Mouse (Mus musculus): ENCODE results near the gene Tk1. TPM values are rescaled to one million over a fixed set of nuclear protein-coding genes. Genes with fewer than 3 reads are reported as not detected.
"Not testable (repeated sequence)": the region's sequence is repeated elsewhere in the genome, so short reads cannot be mapped to it uniquely, and the experiment has no call there.

Tk1 gene
- total RNA-seq, 2 experiments from 2014 or later = 2.0 to 3.0 TPM

DNA sequence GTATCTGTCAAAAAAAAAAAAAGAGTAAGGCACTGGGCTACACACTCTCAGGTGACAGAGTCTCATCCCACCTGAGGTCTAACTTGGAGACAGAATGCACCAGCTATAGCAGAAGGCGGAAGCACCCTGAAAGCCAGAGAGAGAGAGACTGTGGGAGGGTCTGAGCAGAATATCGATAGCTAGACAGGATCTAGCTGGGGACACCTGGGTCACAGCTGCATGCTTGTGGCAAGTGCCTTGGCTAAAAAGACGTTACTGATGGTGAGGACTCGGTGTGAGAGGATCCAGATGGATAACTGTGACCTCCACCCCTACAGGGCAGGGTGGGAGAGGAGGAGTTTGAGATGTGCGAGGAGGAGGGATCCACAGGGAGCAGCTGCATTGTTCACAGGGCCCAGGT is 28.9 kb downstream of the Tk1 start:
- intact Hi-C loops (cut with DNase I) = no loop called here

DNA sequence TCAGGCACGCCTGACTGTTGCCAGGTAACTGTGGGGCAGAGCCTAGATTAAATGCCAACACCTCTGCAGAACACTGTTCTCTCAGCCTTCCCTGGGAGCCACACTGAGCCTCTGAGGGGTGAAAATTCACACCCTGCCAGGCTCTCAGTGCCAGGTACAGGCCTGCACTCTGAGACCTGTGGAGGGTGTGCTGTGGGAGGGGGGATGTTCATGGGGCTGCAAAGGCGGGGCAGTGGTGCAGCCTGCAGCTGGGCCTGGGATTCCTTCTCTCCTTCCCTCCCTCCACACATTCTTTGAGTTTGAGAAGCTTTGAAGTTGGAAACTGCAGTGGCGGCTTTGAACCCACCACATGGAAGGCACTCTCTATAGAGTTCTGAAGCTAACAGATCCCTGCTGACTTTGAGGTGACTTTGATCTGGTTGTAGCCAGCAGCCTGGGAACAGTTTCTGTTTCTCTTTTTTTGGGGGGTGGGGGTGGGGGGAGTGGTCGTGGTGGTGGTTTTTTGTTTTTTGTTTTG is 31.8 kb downstream of the Tk1 start:
- intact Hi-C loops (cut with DNase I) = no loop called here

More for the DNA sequence above, 28.9 kb downstream of the Tk1 start:
- DNase-seq = no peak

DNA sequence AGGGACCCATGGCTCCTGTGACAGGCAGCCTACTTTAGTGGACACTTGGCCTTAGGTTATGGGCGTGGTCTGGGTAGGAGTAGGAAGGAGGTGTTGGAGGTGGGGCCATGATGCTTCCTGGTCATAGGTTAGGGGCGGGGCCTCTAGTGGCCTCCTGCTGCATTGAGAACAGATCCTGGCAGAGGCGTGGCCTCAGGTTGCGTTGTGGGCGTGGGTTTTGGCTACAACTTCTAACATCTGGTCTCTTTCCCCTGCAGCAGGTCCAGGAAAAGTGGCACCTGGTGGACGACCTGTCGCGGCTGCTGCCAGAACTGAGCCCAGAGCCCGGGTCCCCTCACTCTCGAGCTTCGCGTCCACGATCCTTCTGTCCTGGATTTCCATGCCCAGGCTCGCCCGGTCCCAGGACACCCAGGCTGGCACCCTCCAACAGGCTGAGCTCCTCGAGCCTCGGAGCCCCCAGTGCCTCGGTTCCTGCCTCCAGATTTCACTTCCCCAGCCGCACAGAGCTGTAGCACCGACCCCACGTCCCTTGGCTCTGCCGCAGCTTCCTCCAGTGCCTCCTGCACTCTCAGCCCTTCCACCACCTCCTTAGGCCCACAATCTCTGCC is 33.5 kb downstream of the Tk1 start:
- DNase-seq = no peak
- intact Hi-C loops (cut with DNase I) = no loop called here

More for the DNA sequence above, 31.8 kb downstream of the Tk1 start:
- DNase-seq = no peak

DNA sequence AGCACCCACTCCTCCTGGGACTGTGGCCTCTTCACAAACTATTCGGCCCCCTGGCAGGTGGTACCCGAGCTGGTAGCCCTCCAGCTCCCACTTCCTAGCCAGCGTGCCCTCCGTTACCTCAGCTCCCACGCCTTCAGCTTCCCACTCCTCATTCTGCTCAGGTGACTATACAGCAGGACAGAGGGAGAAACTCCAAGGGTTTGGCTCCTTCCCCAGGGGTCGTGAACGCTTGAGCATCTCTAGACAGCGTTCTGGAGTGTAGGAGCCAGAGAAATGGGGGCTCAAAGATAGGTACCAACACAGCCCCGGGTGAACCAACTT is 34.5 kb downstream of the Tk1 start:
- no peak for DNase-seq
- intact Hi-C loops (cut with DNase I) = no loop called here

DNA sequence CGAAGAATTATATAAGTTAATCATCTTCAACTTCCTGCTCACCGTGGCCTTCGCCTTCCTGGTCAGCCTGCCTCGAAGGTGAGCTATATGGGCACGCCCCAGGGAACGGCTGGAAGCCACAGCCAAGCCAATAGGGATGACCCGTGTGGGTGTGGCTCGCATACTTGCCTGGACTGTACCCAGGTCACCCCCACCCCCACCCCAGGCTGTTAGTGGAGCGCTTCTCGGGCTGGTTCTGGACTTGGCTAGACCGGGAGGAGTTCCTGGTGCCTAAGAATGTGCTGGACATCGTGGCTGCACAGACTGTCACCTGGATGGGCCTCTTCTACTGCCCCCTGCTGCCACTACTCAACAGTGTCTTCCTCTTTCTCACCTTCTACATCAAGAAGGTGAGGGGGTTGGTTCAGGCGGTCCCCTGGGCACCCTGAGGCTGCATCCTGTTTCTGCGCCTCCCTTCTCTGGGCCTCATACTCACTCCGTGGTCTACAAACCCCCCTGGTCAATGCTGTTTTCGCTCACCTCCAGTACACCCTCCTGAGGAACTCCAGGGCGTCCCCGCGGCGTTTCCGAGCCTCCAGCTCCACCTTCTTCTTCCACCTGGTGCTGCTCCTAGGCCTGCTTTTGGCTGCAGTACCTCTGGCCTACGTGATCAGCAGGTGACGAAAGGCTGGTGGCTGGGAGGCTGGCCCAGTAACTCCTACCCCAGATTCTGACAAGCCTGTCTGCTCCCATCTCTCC is 35.0 kb downstream of the Tk1 start:
- intact Hi-C loops (cut with DNase I) = loop anchor here (1.0 kb wide), 1 partner anchor 33 kb away; no protein-coding TSS in a partner anchor
- DNase-seq = no peak

DNA sequence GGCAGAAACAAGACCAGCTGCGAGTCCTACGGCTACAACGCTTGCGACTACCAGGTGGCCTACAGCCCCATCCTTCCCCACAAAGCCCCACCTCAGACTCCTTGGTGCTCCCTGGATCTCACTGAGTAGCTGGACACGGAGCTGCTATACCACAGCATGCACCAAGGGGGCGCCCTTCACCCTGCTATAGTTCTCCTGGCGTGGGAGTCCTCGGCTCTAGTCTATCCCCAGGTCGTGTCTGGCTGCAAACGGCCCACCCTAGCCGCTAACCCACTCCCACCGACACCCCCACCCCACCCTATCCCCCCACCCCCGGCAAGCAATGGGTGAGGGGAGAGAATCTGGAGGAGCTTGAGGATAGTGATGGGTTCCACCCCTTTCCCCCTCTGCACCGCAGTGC is 35.6 kb downstream of the Tk1 start:
- peak; percentile 78 to 81 for DNase-seq
- intact Hi-C loops (cut with DNase I) = loop anchor here (1.0 kb wide), 1 partner anchor 34 kb away; no protein-coding TSS in a partner anchor

DNA sequence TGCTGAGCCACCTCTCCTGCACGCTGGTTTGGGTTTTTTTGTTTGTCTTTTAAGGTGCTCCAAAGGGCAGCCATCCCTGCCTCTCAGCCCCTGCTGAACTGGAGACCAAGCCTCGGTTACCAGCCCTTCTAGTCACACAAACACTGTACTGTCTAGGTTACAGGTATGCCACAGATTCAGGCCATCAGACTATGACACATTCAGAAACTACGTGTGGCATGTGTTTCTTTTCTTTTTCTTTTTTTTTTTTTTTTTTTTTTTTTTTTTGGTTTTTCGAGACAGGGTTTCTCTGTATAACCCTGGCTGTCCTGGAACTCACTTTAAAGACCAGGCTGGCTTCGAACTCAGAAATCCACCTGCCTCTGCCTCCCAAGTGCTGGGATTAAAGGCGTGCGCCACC is 37.4 kb downstream of the Tk1 start:
- intact Hi-C loops (cut with DNase I); DNase-seq: not testable (repeated sequence)

DNA sequence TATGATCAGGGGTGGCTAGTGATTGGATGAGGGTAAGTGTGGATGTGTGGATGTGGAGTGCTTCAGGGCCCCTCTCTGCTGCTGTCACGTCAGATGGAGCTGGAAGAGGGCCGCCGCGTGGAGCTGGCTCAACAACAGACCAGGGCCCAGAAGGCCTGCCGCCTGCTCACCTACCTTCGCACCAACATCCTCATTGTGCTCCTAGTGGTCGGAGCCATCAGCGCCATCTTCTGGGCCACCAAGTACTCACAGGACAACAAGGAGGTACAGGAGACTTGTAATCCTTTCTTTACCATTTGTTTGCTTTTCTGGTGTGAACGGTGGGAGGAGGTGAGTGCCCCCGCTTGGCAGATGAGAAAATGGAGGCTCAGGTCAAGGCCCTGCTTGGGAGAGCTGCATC is 39.6 kb downstream of the Tk1 start:
- intact Hi-C loops (cut with DNase I) = loop anchor here (2.0 kb wide), 1 partner anchor 75 kb away; no protein-coding TSS in a partner anchor
- DNase-seq = peak; percentile 54 to 65

DNA sequence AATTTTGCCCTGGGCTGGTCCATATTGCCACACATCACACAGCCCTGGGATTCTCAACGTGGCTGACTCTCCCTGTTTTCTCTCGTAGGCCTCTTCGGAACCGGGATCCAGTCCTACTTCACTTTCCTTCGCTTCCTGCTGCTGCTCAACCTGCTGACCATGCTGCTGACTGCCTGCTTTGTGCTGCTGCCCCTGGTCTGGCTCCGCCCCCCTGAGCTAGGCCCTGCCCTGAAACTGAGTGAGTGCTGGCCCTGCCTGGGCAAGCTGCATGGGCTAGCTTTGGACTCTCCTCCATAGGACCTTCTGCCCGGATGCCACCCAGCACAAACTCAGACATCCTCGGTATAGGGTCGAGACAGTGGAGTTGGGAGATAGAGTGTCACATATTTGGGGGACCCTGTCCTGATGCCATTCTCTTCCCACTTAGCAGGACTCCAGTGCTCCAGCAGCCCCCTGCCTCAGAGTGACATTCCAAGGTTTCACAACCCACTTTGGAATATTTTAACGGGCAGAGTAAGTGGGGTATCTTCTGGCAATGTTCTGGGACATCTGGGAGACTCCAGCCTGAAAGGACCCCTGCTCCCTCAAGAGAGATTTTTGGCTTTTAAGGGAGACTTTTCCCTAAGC is 42.1 kb downstream of the Tk1 start:
- DNase-seq = peak in 1 of 2 experiments; percentile 40
- intact Hi-C loops (cut with DNase I) = loop anchor here (2.0 kb wide), 1 partner anchor 41 kb away; the partner anchor contains the start of gene Afmid

DNA sequence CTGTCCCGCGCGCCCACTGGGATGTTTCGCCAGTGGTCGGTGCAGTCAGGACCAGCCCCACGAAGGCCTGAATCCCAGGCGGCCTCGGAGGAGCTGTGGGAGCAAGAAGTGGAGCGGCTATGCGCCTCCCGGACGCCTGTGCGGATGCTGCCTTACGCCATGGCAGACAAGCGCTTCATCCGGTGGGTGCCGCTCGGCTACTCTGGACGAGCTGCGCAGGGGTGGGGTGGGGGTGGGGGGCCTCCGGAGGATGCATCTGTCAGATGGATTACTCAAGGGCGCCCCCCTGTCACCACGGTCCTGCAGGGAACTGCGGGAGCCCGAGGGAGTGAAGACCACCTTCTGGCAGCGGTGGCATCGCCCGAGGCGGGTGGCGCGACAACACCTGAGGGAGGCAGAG is 42.8 kb downstream of the Tk1 start:
- peak; percentile 64 to 73 for DNase-seq
- intact Hi-C loops (cut with DNase I) = loop anchor here (2.0 kb wide), 1 partner anchor 42 kb away; the partner anchor contains the start of gene Afmid

DNA sequence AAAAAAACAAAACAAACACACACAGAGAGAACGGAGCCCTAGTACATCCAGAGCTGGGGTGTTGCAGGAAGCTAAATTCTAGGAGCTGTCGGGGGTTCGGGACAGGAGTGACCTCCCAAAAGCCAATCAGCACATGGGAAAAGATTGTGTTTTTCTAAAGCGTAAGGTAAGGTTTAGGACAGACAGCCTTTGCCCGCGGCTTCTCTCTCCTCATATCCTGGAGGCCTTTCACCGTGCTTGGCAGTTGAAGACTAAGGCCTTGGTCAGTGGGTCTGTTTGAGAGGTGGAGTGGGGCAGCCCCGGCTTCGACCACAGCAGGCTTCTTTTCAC is 43.2 kb downstream of the Tk1 start:
- intact Hi-C loops (cut with DNase I) = loop anchor here (2.0 kb wide), 1 partner anchor 42 kb away; the partner anchor contains the start of gene Afmid
- no peak for DNase-seq

DNA sequence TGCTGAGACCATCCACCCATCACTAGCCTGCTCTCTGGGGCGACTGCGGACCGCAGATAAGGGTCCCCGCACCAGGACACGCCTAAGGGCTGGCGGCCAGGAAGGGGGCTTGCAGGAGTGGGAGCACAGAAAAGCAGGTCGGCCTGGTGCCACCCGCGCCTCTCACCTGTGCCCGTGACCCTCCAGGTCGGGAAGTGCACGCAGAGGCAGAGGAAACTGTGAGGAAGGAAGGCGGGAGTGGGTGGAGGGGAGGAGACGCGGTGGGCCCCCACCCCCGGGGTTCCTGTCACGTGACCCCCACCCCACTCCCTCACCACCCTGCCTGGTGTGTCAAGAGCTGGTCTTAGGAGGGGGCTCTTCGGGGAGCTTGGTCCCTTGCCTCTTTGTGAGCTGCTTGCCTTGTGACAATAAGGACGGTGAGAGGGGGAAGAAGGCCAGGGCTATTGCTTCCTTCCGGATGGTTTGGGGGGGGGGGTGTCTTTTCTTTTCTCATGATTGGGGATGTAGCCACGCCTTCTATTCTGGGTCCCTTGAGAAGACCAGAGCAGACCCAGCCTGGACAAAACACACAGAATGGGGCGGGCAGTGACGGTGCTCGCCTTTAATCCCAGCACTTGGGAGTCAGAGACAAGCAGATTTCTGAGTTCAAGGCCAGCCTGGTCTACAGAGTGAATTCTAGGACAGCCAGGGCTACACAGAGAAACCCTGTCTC is 43.7 kb downstream of the Tk1 start, which contains the start of the genes Tmc8 and Tmc6:
Gene Tmc8 (plus strand): TSS at position 84 of the 712 bp plus-strand sequence.
Gene Tmc6 (minus strand): TSS at position 206 of the 712 bp plus-strand sequence.
- intact Hi-C loops (cut with DNase I) = loop anchor here (2.0 kb wide), 1 partner anchor 43 kb away; the partner anchor contains the start of gene Afmid
- DNase-seq = peak; percentile 58 to 67

DNA sequence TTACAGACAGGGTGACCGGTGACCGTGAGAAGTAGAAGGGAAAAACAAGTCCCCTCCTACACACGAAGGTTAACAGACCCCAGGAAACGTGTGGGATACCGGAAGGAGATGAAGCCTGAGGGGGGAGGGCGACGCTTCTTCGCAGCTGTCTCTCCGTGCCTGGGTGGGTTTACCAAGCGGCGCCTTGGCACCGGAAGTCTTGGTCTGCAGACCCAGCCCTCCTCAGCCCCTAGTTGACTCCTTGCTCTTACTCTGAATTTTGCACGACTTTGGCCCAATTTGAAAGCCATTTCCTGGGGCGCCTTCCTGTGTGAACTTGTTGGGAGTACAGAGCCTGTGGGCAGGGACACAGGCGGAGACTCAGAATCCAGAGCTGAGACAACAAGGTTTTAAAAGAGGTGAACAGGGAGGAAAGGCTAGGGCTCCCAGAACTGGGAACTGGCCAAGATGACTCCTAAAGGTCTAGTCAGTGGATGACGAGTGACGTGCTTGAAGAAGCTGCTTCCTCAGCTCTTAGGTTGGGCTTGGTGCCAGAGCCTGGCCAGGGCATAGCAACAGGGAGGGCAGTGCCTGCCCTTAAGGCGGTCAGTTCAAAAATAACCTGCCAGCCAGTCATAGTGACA is 44.6 kb downstream of the Tk1 start:
- DNase-seq = peak; percentile 71 to 74
- intact Hi-C loops (cut with DNase I) = no loop called here

DNA sequence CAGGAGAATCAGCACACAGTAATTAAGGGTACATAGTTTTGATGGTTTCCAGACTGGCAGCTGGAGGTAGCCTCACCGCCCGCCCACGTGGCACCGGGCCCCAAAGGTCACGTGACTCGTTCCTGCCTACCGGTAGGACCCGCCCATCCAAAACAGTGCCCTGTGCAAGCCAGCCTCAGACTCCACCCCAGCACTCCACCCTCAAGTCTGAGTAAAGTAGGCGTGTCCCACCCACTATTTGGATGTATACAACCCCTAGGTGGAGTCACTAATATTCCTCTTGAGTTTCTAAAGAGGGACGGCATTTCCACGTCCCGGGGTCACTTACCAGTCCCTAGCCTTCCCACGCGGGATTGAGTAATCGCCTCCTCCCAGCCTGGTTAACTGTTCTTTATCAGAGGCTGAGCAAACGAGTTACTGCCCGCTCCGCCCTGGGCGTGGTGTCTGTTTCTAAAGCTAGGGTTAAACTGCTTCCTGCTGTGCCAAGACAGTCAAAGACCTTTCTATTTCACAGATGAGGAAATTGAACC is 45.2 kb downstream of the Tk1 start:
- peak; percentile 82 to 84 for DNase-seq
- intact Hi-C loops (cut with DNase I) = no loop called here

DNA sequence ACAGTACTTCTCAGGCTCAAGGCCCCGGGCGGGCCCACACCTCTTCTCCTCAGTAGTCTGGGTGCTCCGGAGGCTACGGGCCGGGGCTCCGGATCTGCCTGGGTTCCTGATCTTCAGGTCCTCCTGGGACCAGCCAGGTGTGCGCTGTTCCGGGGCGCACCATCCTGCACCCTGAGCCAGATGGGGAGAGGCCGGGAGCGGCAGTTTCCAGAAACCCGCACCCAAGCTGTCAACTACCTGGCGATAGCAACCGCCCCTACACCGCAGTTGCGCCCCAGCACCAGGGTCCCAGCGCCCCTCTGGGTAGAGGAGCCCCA is 45.7 kb downstream of the Tk1 start:
- intact Hi-C loops (cut with DNase I) = no loop called here
- DNase-seq = no peak

DNA sequence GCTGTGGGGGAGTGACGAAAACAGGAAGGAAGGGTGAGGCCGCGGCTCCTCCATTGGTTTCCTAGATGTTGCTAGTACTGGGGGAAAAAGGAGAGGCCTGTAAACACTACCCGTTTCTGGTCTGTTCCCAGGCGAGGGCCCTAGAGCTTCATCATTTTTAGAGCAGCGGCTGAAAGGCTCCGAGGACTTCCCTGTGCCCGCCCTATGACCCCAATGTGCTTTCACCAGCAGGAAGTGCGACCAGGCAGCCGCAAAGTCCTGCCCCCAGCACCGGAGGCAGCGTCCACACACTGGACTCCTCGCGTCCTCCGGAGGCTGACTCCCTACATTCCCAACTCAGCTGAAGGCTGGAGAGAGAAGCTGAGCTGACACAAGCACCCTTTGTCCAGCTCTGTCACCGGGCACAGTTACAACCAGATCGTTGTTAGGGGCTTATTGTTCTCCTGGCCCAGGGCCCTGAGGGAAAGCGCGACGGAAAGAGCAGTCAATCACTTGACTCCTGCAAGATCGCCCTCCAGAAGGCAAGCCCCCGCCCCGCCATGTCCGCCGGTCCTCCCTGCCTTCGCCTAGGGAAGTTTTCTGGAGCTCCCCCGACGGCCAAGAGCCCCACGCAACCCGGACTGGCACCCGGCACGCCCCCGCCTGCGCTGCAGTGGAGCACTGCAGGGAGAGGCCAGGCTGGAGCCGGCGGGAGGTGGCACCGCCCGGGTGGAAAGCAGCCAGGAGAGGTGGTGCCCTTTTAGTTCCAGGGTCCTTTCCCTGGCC is 46.3 kb downstream of the Tk1 start:
- intact Hi-C loops (cut with DNase I) = loop anchor here (5.0 kb wide), 1 partner anchor 392 kb away; no protein-coding TSS in a partner anchor

DNA sequence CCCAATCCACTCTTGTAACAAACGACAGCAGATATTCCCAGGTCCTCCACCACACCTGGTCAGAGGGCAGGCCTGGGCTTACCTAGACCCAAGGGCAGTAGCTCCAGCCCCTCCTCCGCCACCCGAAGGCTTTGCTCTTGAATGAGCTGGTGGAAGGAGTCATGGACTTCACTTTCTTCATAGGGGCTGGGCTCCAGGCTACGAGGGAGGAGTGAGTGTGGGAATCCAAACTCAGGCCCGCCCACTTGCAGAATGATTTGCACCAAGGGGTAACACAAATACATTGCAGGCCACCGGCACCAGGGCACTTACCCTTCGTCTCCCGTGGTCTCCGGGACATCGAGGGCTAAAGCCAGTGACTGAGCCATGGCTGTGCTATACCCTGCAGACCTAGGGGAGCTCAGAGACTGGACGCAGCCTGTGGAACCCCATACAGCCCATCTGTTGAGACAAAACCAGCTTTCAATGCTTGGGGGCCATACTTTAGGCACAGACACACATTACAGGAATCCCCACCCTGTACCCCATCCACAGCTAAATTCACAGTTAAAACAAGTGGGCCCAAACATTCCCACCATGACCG is 47.0 kb downstream of the Tk1 start:
- intact Hi-C loops (cut with DNase I) = loop anchor here (5.0 kb wide), 1 partner anchor 392 kb away; no protein-coding TSS in a partner anchor
- no peak for DNase-seq

More for the DNA sequence above, 46.3 kb downstream of the Tk1 start:
- DNase-seq = peak; percentile 74 to 78

DNA sequence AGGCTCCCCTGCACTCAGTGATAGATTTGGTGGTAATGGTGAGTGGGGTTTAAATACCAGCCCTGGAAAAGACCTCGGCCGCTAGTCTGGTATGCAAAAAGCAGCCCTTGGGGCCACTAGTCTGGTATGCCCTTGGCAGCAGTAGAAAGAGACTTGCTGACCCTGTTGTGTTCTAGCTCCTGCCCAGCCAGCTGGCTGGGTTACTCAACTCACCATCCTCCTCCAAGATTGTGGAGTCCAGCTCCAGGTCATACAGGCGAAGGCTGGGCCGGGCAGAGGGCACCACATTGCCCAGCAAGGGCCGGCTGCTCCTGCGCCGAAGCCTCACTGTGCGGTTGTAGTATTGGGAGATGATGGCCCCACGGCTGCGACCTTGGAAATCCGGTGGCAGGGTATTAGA is 47.9 kb downstream of the Tk1 start:
- DNase-seq = no peak
- intact Hi-C loops (cut with DNase I) = loop anchor here (5.0 kb wide), 1 partner anchor 391 kb away; no protein-coding TSS in a partner anchor

DNA sequence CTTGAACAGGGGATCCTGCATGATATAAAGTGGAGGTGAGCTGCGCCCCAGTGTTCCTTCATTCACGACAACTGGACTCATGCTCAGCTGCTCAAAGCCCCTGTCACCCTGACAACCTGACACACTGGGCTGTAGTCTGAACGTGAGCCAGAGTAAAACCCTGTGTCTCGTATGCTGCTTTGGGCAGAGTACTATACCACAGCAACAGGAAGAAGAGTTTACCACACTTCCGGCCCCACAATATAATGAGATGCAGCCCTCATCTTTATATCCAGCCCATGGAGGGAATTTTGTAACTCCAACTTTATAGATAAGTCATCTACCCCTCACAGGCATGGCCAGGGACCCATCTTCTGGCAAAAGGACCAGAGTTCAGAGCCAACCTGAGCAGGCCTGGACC is 48.8 kb downstream of the Tk1 start:
- intact Hi-C loops (cut with DNase I) = loop anchor here (5.0 kb wide), 1 partner anchor 390 kb away; no protein-coding TSS in a partner anchor
- DNase-seq = no peak
